Mouse (Mus musculus) forelimb bud, embryonic 11.5 days (tissue): ENCODE measurements at regions not wholly inside any gene's neighbourhood (a gene's known extent, or its start where the extent isn't known, plus 50 kb on each side); places are given as distances from the start of the nearest gene placed in this dataset.
"Not testable (repeated sequence)": the region's sequence is repeated elsewhere in the genome, so short reads cannot be mapped to it uniquely, and the experiment has no call there.

ENCODE experiments used
- DNase-seq: peaks from one replicate; pipeline ENCODE4 v3.0.0-alpha.2; 2012; ENCODE audit warnings: low read depth, low spot score

- peak; percentile 31 for DNase-seq
These were observed 87.3 kb downstream of the Crisp4 start for GRCm38 (mm10) chr1:18058211-18058971.

- DNase-seq = peak; percentile 16
These were observed 88.0 kb downstream of the Crisp4 start for GRCm38 (mm10) chr1:18057646-18058210.

- DNase-seq = not testable (repeated sequence)
These were observed 88.7 kb downstream of the Crisp4 start for GRCm38 (mm10) chr1:18057003-18057402.

- DNase-seq = no peak
These were observed 115.5 kb downstream of the Crisp4 start for GRCm38 (mm10) chr1:18030226-18030625.

- DNase-seq = peak; percentile 24
These were observed 132.8 kb downstream of the Crisp4 start for GRCm38 (mm10) chr1:18012941-18013340.

GRCm38 (mm10) chr1:17980604-17981003, 165.1 kb downstream of the Crisp4 start:
- DNase-seq = peak; percentile 63

GRCm38 (mm10) chr1:17978086-17978485, 167.6 kb downstream of the Crisp4 start:
- DNase-seq = no peak

- DNase-seq = not testable (repeated sequence)
These were observed 188.8 kb downstream of the Crisp4 start for GRCm38 (mm10) chr1:17956881-17957280.

- not testable (repeated sequence) for DNase-seq
These were observed 213.4 kb downstream of the Crisp4 start for GRCm38 (mm10) chr1:17932108-17932810.
